Mouse (Mus musculus) limb, embryonic 13.5 days (tissue): ENCODE results near the gene Abcc2. TPM values are rescaled to one million over a fixed set of nuclear protein-coding genes. Genes with fewer than 3 reads are reported as not detected.

Experiments
- ATAC-seq: fragments of 200-750 bp; cut with Nextera tagmentation; 2 replicates; pipeline ENCODE4 v1.8.0; 2017; ENCODE audit warnings: low read depth, moderate number of reproducible peaks, moderate TSS enrichment; ENCODE audit not compliant: low FRiP score
- H3K27ac ChIP-seq: fragments of 300-500 bp; sonication (generic); 2 replicates; pipeline ENCODE4 v1.5.1; 2015; ENCODE audit warnings: inconsistent platforms, mild to moderate bottlenecking, moderate library complexity
- H3K27me3 ChIP-seq: fragments of 300-500 bp; sonication (generic); 2 replicates; pipeline ENCODE4 v1.6.1; 2015; ENCODE audit warnings: mild to moderate bottlenecking, inconsistent platforms
- H3K36me3 ChIP-seq: fragments of 300-500 bp; sonication (generic); 2 replicates; pipeline ENCODE4 v1.6.1; 2015; ENCODE audit warnings: inconsistent platforms, mild to moderate bottlenecking, moderate library complexity
- H3K4me1 ChIP-seq: fragments of 300-500 bp; sonication (generic); 2 replicates; pipeline ENCODE4 v1.6.1; 2015; ENCODE audit warnings: inconsistent platforms
- H3K4me2 ChIP-seq: fragments of 300-500 bp; sonication (generic); replicated peaks from 2 replicates; pipeline ENCODE4 v1.6.1; 2015; ENCODE audit warnings: inconsistent platforms, mild to moderate bottlenecking, moderate library complexity
- H3K4me3 ChIP-seq: fragments of 300-500 bp; sonication (generic); 2 replicates; pipeline ENCODE4 v1.5.1; 2015; ENCODE audit warnings: moderate library complexity, mild to moderate bottlenecking, inconsistent platforms
- H3K9ac ChIP-seq: fragments of 300-500 bp; sonication (generic); 2 replicates; pipeline ENCODE4 v1.6.1; 2015; ENCODE audit warnings: mild to moderate bottlenecking, inconsistent platforms
- H3K9me3 ChIP-seq: fragments of 300-500 bp; sonication (generic); 2 replicates; pipeline ENCODE4 v1.6.1; 2016; ENCODE audit warnings: inconsistent platforms
- WGBS: fragments of 180-500 bp; shearing (Covaris S2); methylation state at CpG from one replicate; pipeline ENCODE4 v1.1.7; 2015; 5-methylcytosine and 5-hydroxymethylcytosine counted together
- polyA plus RNA-seq: library from polyadenylated mRNA; unstranded; fragments of >200 nt; fragmentation: Nextera tagmentation; extraction: Ambion mirVana; gene quantifications from 2 replicates; pipeline ENCODE4 v1.2.1, GENCODE M21; 2015

Abcc2 gene
- polyA plus RNA-seq, 1 experiment from 2014 or later: 0.09 TPM

DNA sequence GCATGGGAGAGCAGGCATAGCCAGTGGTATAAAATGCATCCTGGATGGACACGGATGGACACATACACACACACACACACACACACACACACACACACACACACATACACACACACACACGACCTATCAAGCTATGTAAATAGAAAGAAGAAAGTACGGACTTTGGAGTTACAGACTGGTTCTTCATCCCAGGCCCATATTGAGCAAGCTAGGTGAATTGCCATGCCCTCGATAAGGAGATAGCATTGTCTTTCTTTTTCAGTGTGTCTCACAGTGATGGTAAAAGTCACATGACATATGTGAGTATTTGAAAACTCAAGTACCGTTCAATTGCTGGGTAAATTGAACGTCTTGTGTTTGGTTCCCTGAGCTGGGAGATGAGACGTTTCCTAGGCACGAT is 44.9 kb downstream of the Abcc2 start:
- no peaks in the 10 kb centered on the region for H3K4me1 ChIP-seq
- no peak overlapping the region for H3K4me2 ChIP-seq
- H3K27me3 ChIP-seq: no peaks in the 10 kb centered on the region
- H3K9me3 ChIP-seq: no peaks in the 10 kb centered on the region
- H3K9ac ChIP-seq: no peak overlapping the region
- H3K4me3 ChIP-seq: no peak overlapping the region
- no peaks in the 10 kb centered on the region for H3K36me3 ChIP-seq
- H3K27ac ChIP-seq: no peak overlapping the region
- 79% methylated on average over 8 of the region's 8 CpGs for WGBS
- ATAC-seq: no peak

DNA sequence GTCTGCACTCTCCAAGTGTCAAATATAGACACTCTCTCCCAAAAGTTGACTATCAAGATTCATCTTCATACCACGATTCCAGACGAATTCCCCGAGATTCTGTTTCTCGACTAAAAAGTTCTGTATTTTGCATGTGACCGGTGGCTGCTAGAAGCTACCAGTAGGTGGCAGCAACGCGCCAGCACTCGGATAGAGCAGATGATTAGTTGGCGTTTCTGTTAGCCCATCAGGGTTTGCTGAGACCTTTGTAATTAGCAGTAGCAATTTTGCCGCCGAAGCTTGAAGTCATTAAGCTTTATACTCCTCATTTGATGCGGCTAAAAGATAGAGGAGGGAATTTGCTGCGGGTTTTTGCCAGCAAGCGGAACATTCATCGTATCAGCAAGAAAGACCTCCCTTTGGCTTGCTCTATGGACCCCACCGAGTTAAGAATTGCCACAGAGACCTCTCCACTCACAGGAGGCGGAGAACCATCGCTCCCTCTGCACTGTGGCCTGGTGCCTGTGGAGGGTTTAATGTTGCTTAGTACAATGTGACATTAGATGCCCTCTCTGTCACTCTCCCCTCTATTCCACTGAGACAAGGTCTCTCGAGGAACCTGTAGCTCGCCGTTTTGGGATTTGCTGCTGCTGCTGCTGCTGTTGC is 50.6 kb downstream of the Abcc2 start:
- Histone ChIP-seq H3K27me3 (no peaks in the 10 kb centered on the region), H3K4me2 (peak overlapping the region; percentile 37; the same call in 1 of the 2 replicates), H3K4me3 (no peak overlapping the region), H3K36me3 (no peaks in the 10 kb centered on the region), H3K27ac (no peak overlapping the region), H3K9ac (no peak overlapping the region), H3K4me1 (peaks cover 5% of the 10 kb centered on the region; the same call in 1 of the 2 replicates), H3K9me3 (no peaks in the 10 kb centered on the region)
- no peak for ATAC-seq
- 28% methylated on average over 21 of the region's 21 CpGs for WGBS

DNA sequence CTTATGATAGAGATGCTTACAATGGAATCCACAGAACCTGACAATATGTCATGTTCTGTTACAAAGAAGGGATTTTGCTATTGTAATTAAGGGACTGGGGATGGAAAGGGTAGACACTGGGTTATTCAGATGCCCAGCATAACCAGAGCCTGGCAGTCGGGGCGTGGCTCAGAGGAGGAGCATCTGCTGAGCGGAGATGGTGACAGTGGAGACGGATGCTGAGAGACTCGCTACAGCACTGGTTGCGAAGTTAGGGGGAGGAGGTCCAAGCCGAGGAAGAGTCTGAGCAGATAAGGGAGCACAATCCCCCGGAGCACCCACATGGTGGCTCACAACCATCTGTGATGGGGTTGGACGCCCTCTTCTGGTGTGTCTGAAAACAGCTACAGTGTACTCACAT is 61.2 kb downstream of the Abcc2 start:
- H3K27me3 ChIP-seq: no peaks in the 10 kb centered on the region
- H3K27ac ChIP-seq: no peak overlapping the region
- ATAC-seq: no peak
- 88% methylated on average over 9 of the region's 9 CpGs for WGBS
- no peaks in the 10 kb centered on the region for H3K4me1 ChIP-seq
- no peak overlapping the region for H3K4me2 ChIP-seq
- no peak overlapping the region for H3K9ac ChIP-seq
- no peak overlapping the region for H3K4me3 ChIP-seq
- H3K9me3 ChIP-seq: no peaks in the 10 kb centered on the region
- peaks cover 42% of the 10 kb centered on the region for H3K36me3 ChIP-seq

DNA sequence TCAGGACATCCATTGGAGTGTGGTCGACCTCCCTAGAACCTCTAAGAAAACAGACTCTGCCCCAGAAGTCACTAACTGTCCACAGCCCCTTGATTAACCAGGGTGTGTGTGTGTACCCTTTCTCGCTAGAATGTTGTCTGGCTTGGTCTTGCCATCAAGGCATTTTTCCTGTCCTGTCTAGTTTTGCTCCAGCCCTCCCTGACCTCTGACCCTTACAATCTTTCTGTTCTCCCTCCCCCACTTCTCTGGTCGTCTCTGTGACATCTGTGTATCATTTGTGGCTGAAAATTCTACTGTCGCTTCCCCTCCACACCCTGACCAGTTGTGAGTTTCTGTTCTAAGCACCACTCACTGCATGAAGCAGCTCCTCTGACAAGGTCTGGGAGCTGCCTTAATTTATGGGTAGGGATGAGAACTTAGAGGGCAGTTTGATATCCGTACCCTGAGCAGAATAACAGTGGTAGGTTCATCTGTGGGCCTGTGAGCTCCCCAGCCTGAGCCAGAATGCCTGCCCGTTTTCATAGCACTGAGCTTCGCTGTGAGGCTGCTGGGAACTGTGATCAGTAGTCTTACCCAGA is 63.4 kb downstream of the Abcc2 start:
- no peak overlapping the region for H3K27ac ChIP-seq
- H3K9ac ChIP-seq: no peak overlapping the region
- H3K4me3 ChIP-seq: no peak overlapping the region
- WGBS: 34% methylated on average over 7 of the region's 7 CpGs
- H3K4me1 ChIP-seq: no peaks in the 10 kb centered on the region
- no peaks in the 10 kb centered on the region for H3K27me3 ChIP-seq
- peaks cover 64% of the 10 kb centered on the region for H3K36me3 ChIP-seq
- no peak for ATAC-seq
- H3K4me2 ChIP-seq: no peak overlapping the region
- no peaks in the 10 kb centered on the region for H3K9me3 ChIP-seq

DNA sequence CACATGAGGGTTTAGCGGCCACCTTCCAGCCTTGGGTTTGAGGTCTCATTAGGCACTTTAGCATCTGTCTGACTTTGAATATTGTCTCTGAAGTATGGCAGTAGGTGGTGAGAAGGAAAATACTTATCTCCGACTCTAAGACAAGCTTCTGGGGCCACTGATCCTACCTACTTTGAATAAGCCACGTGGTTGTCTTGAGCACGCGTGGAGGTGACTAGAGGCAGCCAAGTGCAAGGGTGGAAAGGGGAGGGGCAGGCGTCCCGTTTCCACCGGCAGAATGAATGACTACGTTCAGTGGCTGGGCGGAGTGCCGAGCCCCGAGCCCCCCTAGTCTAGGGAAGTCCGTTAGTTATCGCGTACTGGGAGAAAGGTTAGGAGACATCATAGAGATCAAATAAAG is 65.1 kb downstream of the Abcc2 start:
- H3K4me1 ChIP-seq: no peaks in the 10 kb centered on the region
- ATAC-seq: no peak
- H3K27me3 ChIP-seq: no peaks in the 10 kb centered on the region
- H3K9ac ChIP-seq: no peak overlapping the region
- no peaks in the 10 kb centered on the region for H3K9me3 ChIP-seq
- no peak overlapping the region for H3K4me2 ChIP-seq
- 91% methylated on average over 15 of the region's 15 CpGs for WGBS
- peaks cover 80% of the 10 kb centered on the region for H3K36me3 ChIP-seq
- H3K4me3 ChIP-seq: no peak overlapping the region
- no peak overlapping the region for H3K27ac ChIP-seq

DNA sequence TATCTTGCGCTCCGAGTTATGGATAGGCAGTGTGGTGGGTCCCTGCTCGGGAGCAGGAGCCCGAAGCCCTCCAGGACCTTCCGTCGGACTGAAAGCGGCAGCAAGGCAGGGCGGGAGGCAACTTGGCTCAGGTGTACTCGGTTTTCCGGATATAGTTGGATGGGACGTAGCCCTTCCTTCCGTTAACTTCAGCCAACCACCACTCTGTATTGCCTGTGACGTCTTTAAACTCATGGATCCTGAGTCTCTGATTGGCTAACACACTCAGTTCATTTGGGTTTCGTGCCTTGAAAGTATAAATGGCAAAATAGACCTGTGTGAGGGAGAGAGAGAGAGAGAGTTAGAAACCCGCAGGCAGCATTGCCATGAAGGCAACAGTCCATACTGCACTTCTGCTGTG is 66.0 kb downstream of the Abcc2 start:
- Histone ChIP-seq H3K27ac (no peak overlapping the region), H3K4me2 (no peak overlapping the region), H3K9ac (no peak overlapping the region), H3K4me3 (no peak overlapping the region), H3K9me3 (no peaks in the 10 kb centered on the region), H3K4me1 (no peaks in the 10 kb centered on the region), H3K27me3 (no peaks in the 10 kb centered on the region), H3K36me3 (peaks cover 87% of the 10 kb centered on the region)
- no peak for ATAC-seq
- WGBS: 95% methylated on average over 15 of the region's 15 CpGs

DNA sequence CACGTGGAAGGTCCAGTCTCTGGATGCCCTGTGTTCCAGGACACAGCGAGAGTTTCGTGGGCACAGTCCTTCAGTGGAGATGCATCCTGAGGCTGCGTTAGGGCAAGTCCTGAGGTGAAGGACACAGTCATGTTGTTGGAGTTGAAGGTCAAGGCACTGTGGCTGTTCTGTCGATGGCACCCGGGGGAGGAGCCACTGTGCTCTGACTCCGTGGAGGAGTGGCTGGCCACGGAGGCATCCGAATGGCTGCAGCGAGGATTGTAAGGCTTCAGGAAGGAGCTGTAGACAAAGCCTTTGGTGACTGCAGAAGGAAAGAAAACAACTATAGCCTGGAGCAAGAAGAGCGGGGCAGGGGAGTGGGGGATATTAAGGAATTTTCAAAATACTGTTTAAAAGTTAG is 68.0 kb downstream of the Abcc2 start:
- H3K36me3 ChIP-seq: peaks cover 96% of the 10 kb centered on the region
- H3K4me2 ChIP-seq: no peak overlapping the region
- no peak overlapping the region for H3K9ac ChIP-seq
- H3K4me3 ChIP-seq: no peak overlapping the region
- no peaks in the 10 kb centered on the region for H3K27me3 ChIP-seq
- WGBS: 93% methylated on average over 11 of the region's 11 CpGs
- no peaks in the 10 kb centered on the region for H3K4me1 ChIP-seq
- ATAC-seq: no peak
- no peaks in the 10 kb centered on the region for H3K9me3 ChIP-seq
- no peak overlapping the region for H3K27ac ChIP-seq

DNA sequence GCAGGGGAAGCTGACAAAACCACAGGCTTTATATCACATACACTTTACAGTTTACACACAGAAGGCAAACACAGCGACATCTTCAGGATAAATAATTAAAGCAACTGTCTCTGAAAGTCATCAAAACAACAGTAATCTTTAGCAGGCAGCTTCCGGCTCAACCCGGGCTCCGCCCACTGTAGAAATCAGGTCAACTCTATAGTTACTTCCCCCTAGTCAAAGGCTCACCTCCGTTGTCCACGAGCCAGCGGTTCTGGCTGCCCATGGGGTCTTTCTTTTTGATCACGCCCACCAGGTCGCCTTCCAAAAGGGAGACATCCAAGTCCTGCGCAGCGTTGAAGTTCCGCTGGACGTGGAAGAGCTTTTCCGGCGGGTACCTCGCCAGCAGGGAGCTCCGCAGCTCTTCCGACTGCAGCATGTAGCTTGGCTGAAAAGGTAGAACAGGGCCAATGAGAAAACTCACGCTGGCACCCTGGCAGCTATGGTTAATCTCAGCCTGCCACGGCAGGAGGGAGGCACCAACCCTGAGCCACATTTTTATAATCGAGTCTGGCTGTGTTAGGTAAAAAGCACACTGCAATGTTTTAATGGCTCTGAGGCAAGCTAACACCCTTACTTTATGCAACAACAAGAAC is 70.1 kb downstream of the Abcc2 start:
- Histone ChIP-seq H3K4me2 (no peak overlapping the region), H3K27me3 (no peaks in the 10 kb centered on the region), H3K4me3 (no peak overlapping the region), H3K27ac (no peak overlapping the region), H3K9me3 (no peaks in the 10 kb centered on the region), H3K36me3 (peaks cover 98% of the 10 kb centered on the region), H3K9ac (no peak overlapping the region), H3K4me1 (no peaks in the 10 kb centered on the region)
- no peak for ATAC-seq
- 85% methylated on average over 21 of the region's 21 CpGs for WGBS

DNA sequence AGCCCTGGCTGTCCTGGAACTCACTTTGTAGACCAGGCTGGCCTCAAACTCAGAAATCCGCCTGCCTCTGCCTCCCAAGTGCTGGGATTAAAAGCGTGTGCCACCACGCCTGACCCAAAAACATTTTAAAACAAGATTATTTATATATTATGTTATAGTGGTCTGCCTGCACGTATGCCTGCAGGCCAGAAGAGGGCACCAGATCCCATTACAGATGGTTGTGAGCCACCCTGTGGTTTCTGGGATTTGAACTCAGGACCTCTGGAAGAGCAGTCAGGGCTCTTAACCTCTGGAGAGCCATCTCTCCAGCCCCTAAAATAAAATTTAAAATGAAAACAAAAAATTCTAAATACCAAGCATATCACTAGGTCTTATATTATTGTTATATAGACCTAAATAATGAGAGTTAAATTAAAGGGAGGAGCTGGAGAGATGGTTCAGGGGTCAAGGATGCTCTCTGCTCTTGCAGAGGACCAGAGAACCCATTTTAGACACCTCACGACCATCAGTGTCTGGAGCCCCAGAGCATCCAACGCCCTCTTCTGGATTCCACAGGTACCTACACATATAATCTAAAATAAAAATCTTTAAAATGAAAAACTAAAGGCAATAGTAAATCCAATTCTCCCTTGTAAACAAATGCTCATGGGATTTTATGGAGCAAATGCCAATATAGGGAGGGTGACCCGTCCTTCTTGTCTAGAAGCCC is 71.0 kb downstream of the Abcc2 start:
- no peaks in the 10 kb centered on the region for H3K9me3 ChIP-seq
- no peaks in the 10 kb centered on the region for H3K4me1 ChIP-seq
- WGBS: 81% methylated on average over 7 of the region's 7 CpGs
- no peak overlapping the region for H3K4me2 ChIP-seq
- no peak for ATAC-seq
- H3K36me3 ChIP-seq: peaks cover 94% of the 10 kb centered on the region
- H3K27ac ChIP-seq: no peak overlapping the region
- H3K27me3 ChIP-seq: no peaks in the 10 kb centered on the region
- H3K9ac ChIP-seq: no peak overlapping the region
- H3K4me3 ChIP-seq: no peak overlapping the region

DNA sequence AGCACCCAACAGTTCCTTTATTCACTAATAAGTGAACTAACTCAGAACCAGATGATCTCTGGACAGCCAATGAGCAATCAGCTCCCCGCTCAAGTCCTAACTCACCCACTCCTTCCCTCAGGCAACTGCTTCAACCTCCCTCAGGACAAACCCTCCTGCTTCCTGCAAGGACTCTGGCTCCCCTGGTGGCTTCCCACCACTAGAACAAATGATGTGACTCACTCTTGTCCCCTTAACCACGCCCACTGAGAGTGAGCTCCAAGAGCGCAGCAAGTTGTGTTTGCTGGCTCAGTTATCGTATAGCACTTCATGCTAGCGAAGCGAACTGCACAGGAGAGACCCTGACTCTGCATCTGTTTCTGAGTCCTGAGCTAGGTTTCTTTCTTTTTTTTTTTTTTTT is 75.4 kb downstream of the Abcc2 start:
- Histone ChIP-seq H3K27ac (no peak overlapping the region), H3K4me3 (no peak overlapping the region), H3K9me3 (peaks cover 10% of the 10 kb centered on the region), H3K4me1 (no peaks in the 10 kb centered on the region), H3K9ac (no peak overlapping the region), H3K4me2 (no peak overlapping the region), H3K36me3 (peaks cover 92% of the 10 kb centered on the region), H3K27me3 (no peaks in the 10 kb centered on the region)
- WGBS: 77% methylated on average over 6 of the region's 6 CpGs
- no peak for ATAC-seq

DNA sequence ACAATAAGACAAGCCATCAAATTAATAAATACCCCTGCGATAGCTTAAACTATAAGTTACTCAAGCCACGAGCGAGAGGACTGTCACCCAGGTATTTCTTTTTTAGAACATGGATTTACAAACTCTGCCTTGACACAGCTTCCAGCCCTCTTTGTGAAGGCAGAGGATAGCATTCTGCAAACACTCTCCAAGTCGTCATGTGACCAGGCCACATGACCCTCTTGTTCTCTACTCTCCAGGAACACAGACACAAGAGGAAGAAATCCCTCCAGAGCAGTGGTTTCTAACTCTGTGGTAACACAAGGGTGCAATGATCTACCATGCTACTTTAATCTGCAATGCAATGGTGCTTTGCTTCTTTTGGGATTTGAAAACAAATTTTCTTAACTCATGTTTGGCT is 88.4 kb downstream of the Abcc2 start:
- Histone ChIP-seq H3K36me3 (peaks cover 97% of the 10 kb centered on the region), H3K4me1 (no peaks in the 10 kb centered on the region), H3K27me3 (no peaks in the 10 kb centered on the region), H3K9me3 (no peaks in the 10 kb centered on the region), H3K4me2 (no peak overlapping the region), H3K27ac (no peak overlapping the region), H3K4me3 (no peak overlapping the region), H3K9ac (no peak overlapping the region)
- 92% methylated on average over 4 of the region's 4 CpGs for WGBS
- ATAC-seq: no peak

DNA sequence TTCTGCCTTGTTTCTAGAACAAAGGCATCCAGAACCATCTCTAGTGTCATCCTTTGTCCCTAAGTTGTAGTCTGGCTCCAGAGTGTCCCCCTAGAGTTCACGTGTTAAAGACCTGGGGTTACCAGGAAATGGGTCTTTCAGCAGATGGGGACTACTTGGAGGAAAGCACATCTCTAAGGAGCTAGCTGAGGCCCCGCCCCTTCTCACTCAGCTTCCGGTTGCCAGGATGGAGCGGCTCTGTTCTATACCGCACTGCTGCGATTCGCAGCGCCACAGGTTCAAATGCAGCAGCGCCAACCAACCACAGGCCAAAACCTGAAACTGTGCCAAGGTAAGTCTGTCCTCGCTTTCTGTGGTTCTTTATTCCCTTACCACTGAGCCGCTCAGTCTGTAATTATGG is 92.4 kb downstream of the Abcc2 start:
- no peak for ATAC-seq
- peaks cover 59% of the 10 kb centered on the region for H3K36me3 ChIP-seq

More for the DNA sequence above, 92.4 kb downstream of the Abcc2 start:
- Histone ChIP-seq H3K4me2 (no peak overlapping the region), H3K27me3 (no peaks in the 10 kb centered on the region), H3K9ac (no peak overlapping the region), H3K27ac (no peak overlapping the region), H3K4me3 (no peak overlapping the region), H3K9me3 (no peaks in the 10 kb centered on the region), H3K4me1 (peaks cover 31% of the 10 kb centered on the region)
- 93% methylated on average over 11 of the region's 11 CpGs for WGBS
